Mouse (Mus musculus): ENCODE data around the gene B3glct. TPM values are rescaled to one million over a fixed set of nuclear protein-coding genes. Genes with fewer than 3 reads are reported as not detected.

The B3glct gene
- polyA plus RNA-seq, 1 experiment from 2014 or later, result 21.9 TPM

GRCm38 (mm10) chr5:149753073-149753472, 75.0 kb downstream of the B3glct start:
- no peaks in the 10 kb centered on the region for H3K4me1 ChIP-seq (ENCODE audit: control insufficient read depth, insufficient read depth, low read length)
- H3K36me3 ChIP-seq (ENCODE audit: control insufficient read depth, insufficient read depth, low read length), result peaks cover 3% of the 10 kb centered on the region; the same call in 1 of the 2 replicates
- ATAC-seq (ENCODE audit: low FRiP score, low TSS enrichment), result no peak
- H3K27ac ChIP-seq (ENCODE audit: low read depth, low read length), result no peak overlapping the region
- no peak overlapping the region for H3K9ac ChIP-seq (ENCODE audit: low read depth, low read length)
- 92% methylated on average over 3 of the region's 3 CpGs for WGBS
- no peaks in the 10 kb centered on the region for H3K27me3 ChIP-seq (ENCODE audit: control insufficient read depth, insufficient read depth, low read length)
- peaks cover 3% of the 10 kb centered on the region; the same call in 1 of the 2 replicates for H3K9me3 ChIP-seq (ENCODE audit: control insufficient read depth, low read length)
- H3K4me3 ChIP-seq (ENCODE audit: low read length), result no peak overlapping the region
- no peak overlapping the region for H3K4me2 ChIP-seq (replicated peaks; ENCODE audit: low read depth, low read length)

GRCm38 (mm10) chr5:149767116-149767515, 89.1 kb downstream of the B3glct start:
- Histone ChIP-seq H3K4me2 (replicated peaks; ENCODE audit: low read depth, low read length) (no peak overlapping the region), H3K36me3 (ENCODE audit: control insufficient read depth, insufficient read depth, low read length) (no peaks in the 10 kb centered on the region), H3K4me1 (ENCODE audit: control insufficient read depth, insufficient read depth, low read length) (no peaks in the 10 kb centered on the region), H3K27me3 (ENCODE audit: control insufficient read depth, insufficient read depth, low read length) (no peaks in the 10 kb centered on the region), H3K9ac (ENCODE audit: low read depth, low read length) (no peak overlapping the region), H3K4me3 (ENCODE audit: low read length) (no peak overlapping the region), H3K27ac (ENCODE audit: low read depth, low read length) (no peak overlapping the region), H3K9me3 (ENCODE audit: control insufficient read depth, low read length) (no peaks in the 10 kb centered on the region)
- 72% methylated on average over 8 of the region's 8 CpGs for WGBS
- no peak for ATAC-seq (ENCODE audit: low FRiP score, low TSS enrichment)

- Histone ChIP-seq H3K4me1 (ENCODE audit: control insufficient read depth, insufficient read depth, low read length) (no peaks in the 10 kb centered on the region), H3K4me3 (ENCODE audit: low read length) (no peak overlapping the region), H3K9ac (ENCODE audit: low read depth, low read length) (no peak overlapping the region), H3K36me3 (ENCODE audit: control insufficient read depth, insufficient read depth, low read length) (no peaks in the 10 kb centered on the region), H3K4me2 (replicated peaks; ENCODE audit: low read depth, low read length) (no peak overlapping the region), H3K27ac (ENCODE audit: low read depth, low read length) (no peak overlapping the region), H3K27me3 (ENCODE audit: control insufficient read depth, insufficient read depth, low read length) (no peaks in the 10 kb centered on the region), H3K9me3 (ENCODE audit: control insufficient read depth, low read length) (no peaks in the 10 kb centered on the region)
- no peak for ATAC-seq (ENCODE audit: low FRiP score, low TSS enrichment)
- 66% methylated on average over 5 of the region's 5 CpGs for WGBS
Measured at GRCm38 (mm10) chr5:149767651-149768301, 89.7 kb downstream of the B3glct start.

DNA sequence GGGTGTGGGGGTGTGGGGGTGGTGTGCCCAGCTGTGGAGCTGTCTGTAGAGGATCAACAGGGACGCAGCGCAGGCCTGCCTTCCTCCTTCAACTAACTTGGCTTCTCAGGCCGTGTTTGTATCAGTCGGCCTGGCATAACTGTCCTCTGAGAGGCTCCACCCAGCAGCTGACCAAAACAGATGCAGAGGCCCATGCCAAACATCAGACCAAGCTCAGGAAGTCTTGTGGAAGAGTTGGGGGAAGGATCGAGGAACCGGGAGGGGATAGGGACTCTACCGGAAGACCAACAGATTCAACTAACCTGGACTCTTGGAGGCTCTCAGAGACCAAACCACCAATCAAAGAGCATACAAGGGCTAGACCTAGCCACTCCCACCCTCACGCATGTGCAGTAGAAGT, 91.6 kb downstream of the B3glct start:
- no peaks in the 10 kb centered on the region for H3K4me1 ChIP-seq (ENCODE audit: control insufficient read depth, insufficient read depth, low read length)
- ATAC-seq (ENCODE audit: low FRiP score, low TSS enrichment), result no peak
- H3K27me3 ChIP-seq (ENCODE audit: control insufficient read depth, insufficient read depth, low read length), result no peaks in the 10 kb centered on the region
- no peaks in the 10 kb centered on the region for H3K36me3 ChIP-seq (ENCODE audit: control insufficient read depth, insufficient read depth, low read length)
- H3K9me3 ChIP-seq (ENCODE audit: control insufficient read depth, low read length), result no peaks in the 10 kb centered on the region
- H3K27ac ChIP-seq (ENCODE audit: low read depth, low read length), result no peak overlapping the region
- WGBS, result 92% methylated on average over 8 of the region's 8 CpGs
- no peak overlapping the region for H3K9ac ChIP-seq (ENCODE audit: low read depth, low read length)
- no peak overlapping the region for H3K4me2 ChIP-seq (replicated peaks; ENCODE audit: low read depth, low read length)
- H3K4me3 ChIP-seq (ENCODE audit: low read length), result no peak overlapping the region

DNA sequence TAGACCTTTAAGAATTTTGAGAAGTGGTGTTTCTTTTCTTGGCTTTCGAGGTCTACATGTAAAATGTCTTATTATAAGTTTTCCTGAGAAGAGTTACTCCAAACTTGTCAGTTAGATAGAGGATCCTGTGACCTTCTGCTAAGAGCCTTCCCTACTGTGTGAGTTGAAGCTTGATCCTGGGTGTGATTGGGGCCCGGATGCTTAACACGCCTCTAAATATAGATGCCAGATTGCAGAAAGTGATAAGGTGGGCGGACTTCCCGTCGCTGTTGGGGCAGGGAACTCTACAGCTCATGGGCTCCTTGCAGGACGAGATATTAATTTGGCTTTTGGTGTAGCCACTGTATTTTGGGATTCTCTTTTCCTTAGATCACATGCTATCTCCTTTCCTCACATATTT, 98.0 kb downstream of the B3glct start:
- WGBS, result 77% methylated on average over 7 of the region's 7 CpGs
- H3K9ac ChIP-seq (ENCODE audit: low read depth, low read length), result no peak overlapping the region
- H3K4me2 ChIP-seq (replicated peaks; ENCODE audit: low read depth, low read length), result no peak overlapping the region
- H3K9me3 ChIP-seq (ENCODE audit: control insufficient read depth, low read length), result peaks cover 9% of the 10 kb centered on the region; the same call in 1 of the 2 replicates
- H3K4me1 ChIP-seq (ENCODE audit: control insufficient read depth, insufficient read depth, low read length), result no peaks in the 10 kb centered on the region
- ATAC-seq (ENCODE audit: low FRiP score, low TSS enrichment), result no peak
- H3K4me3 ChIP-seq (ENCODE audit: low read length), result no peak overlapping the region
- H3K27ac ChIP-seq (ENCODE audit: low read depth, low read length), result no peak overlapping the region
- H3K36me3 ChIP-seq (ENCODE audit: control insufficient read depth, insufficient read depth, low read length), result no peaks in the 10 kb centered on the region
- H3K27me3 ChIP-seq (ENCODE audit: control insufficient read depth, insufficient read depth, low read length), result no peaks in the 10 kb centered on the region

GRCm38 (mm10) chr5:149779740-149780139, 101.7 kb downstream of the B3glct start:
- no peak for ATAC-seq (ENCODE audit: low FRiP score, low TSS enrichment)
- no peaks in the 10 kb centered on the region for H3K4me1 ChIP-seq (ENCODE audit: control insufficient read depth, insufficient read depth, low read length)
- WGBS, result 54% methylated on average over 6 of the region's 6 CpGs
- H3K4me2 ChIP-seq (replicated peaks; ENCODE audit: low read depth, low read length), result no peak overlapping the region
- H3K9me3 ChIP-seq (ENCODE audit: control insufficient read depth, low read length), result peaks cover 9% of the 10 kb centered on the region; the same call in 1 of the 2 replicates
- no peak overlapping the region for H3K4me3 ChIP-seq (ENCODE audit: low read length)
- H3K9ac ChIP-seq (ENCODE audit: low read depth, low read length), result no peak overlapping the region
- H3K36me3 ChIP-seq (ENCODE audit: control insufficient read depth, insufficient read depth, low read length), result no peaks in the 10 kb centered on the region
- H3K27me3 ChIP-seq (ENCODE audit: control insufficient read depth, insufficient read depth, low read length), result no peaks in the 10 kb centered on the region
- no peak overlapping the region for H3K27ac ChIP-seq (ENCODE audit: low read depth, low read length)

- Histone ChIP-seq H3K4me2 (replicated peaks; ENCODE audit: low read depth, low read length) (no peak overlapping the region), H3K9me3 (ENCODE audit: control insufficient read depth, low read length) (peaks cover 9% of the 10 kb centered on the region; the same call in 1 of the 2 replicates), H3K27me3 (ENCODE audit: control insufficient read depth, insufficient read depth, low read length) (no peaks in the 10 kb centered on the region), H3K9ac (ENCODE audit: low read depth, low read length) (no peak overlapping the region), H3K27ac (ENCODE audit: low read depth, low read length) (no peak overlapping the region), H3K4me1 (ENCODE audit: control insufficient read depth, insufficient read depth, low read length) (no peaks in the 10 kb centered on the region), H3K36me3 (ENCODE audit: control insufficient read depth, insufficient read depth, low read length) (no peaks in the 10 kb centered on the region), H3K4me3 (ENCODE audit: low read length) (no peak overlapping the region)
- WGBS, result 95% methylated on average over 2 of the region's 2 CpGs
- no peak for ATAC-seq (ENCODE audit: low FRiP score, low TSS enrichment)
Measured at GRCm38 (mm10) chr5:149780411-149780810, 102.4 kb downstream of the B3glct start.

DNA sequence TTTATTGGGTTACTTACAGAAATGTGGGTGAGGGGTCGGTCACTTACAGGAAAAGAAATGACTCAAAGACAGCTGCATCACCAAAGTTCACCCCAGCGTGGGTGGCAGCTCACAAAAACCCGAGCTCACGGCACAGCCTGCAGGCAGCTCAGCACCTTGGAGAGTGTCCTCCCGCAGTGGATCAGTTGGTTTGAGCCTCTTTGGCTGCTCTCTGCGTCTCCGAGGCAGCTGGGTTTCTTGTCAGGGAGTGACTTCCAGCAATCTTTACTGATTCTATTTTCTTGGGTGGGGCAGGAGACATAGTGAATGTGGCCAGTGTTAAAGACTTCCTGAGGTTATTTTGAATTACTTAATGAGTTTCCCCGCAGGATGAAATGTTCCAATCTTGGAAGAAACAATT, 112.1 kb downstream of the B3glct start:
- H3K36me3 ChIP-seq (ENCODE audit: control insufficient read depth, insufficient read depth, low read length), result no peaks in the 10 kb centered on the region
- no peak overlapping the region for H3K27ac ChIP-seq (ENCODE audit: low read depth, low read length)
- H3K9ac ChIP-seq (ENCODE audit: low read depth, low read length), result no peak overlapping the region
- no peak overlapping the region for H3K4me3 ChIP-seq (ENCODE audit: low read length)
- no peaks in the 10 kb centered on the region for H3K4me1 ChIP-seq (ENCODE audit: control insufficient read depth, insufficient read depth, low read length)
- no peaks in the 10 kb centered on the region for H3K27me3 ChIP-seq (ENCODE audit: control insufficient read depth, insufficient read depth, low read length)
- H3K9me3 ChIP-seq (ENCODE audit: control insufficient read depth, low read length), result peaks cover 21% of the 10 kb centered on the region
- ATAC-seq (ENCODE audit: low FRiP score, low TSS enrichment), result no peak
- H3K4me2 ChIP-seq (replicated peaks; ENCODE audit: low read depth, low read length), result no peak overlapping the region
- WGBS, result 36% methylated on average over 8 of the region's 8 CpGs

GRCm38 (mm10) chr5:149810071-149810470, 132.0 kb downstream of the B3glct start:
- WGBS, result 77% methylated on average over 2 of the region's 2 CpGs

More at GRCm38 (mm10) chr5:149810071-149810470, 132.0 kb downstream of the B3glct start:
- ATAC-seq (ENCODE audit: low FRiP score, low TSS enrichment), result no peak
- Histone ChIP-seq H3K27me3 (ENCODE audit: control insufficient read depth, insufficient read depth, low read length) (no peaks in the 10 kb centered on the region), H3K4me1 (ENCODE audit: control insufficient read depth, insufficient read depth, low read length) (0 out of 2 replicates have a peak, but pooled peaks cover 3% of the 10 kb centered on the region), H3K27ac (ENCODE audit: low read depth, low read length) (no peak overlapping the region), H3K4me3 (ENCODE audit: low read length) (no peak overlapping the region), H3K4me2 (replicated peaks; ENCODE audit: low read depth, low read length) (no peak overlapping the region), H3K9me3 (ENCODE audit: control insufficient read depth, low read length) (no peaks in the 10 kb centered on the region), H3K36me3 (ENCODE audit: control insufficient read depth, insufficient read depth, low read length) (no peaks in the 10 kb centered on the region), H3K9ac (ENCODE audit: low read depth, low read length) (no peak overlapping the region)
